Mouse (Mus musculus) spleen, postnatal 4 days (tissue): Measurements from ENCODE around the gene Ptgr1.
A peak's percentile ranks its signal among the peaks of the same experiment; 100 is the strongest.

ENCODE experiments used
- DNase-seq, 2 experiments: peaks; one replicate each; pipeline ENCODE4 v3.0.0; 2022; ENCODE audit warnings: low spot score in 2 of 2

Ptgr1 gene

DNA sequence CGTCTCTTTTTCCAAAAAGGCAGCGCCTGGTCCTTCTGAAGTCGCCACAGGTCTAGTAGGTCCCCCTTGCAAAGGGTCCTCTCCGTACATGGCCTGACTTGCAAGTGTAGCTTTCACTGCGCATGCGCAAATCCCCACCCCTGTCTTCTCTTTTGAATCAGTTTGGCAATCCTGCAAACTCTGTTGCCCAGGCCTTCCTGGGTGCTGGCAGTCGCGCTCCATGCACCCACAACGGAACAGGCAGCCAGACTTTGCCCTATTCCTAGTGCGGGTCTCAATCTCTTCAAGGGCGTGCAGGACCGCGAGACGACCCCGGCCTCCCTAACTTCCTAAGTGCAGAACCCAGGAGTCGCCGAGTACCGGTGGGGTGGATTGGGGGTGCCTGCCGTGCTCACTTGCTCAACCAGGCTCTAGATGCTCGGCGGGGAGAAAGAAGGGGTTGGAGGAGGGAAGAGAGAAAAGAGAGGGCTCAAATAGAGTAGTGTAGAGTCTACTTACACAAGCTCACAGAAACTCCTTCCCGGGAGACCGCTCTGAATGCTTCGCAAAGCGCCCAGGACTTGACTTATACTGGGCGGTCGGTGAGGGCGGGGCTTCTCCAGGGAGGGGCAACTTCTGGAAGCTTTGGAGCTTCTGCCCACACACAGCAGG, at the start of gene Ptgr1:
Gene Ptgr1 (minus strand): TSS at position 580 of the 651 bp plus-strand sequence.
- peak; percentile 83 to 93 for DNase-seq

DNA sequence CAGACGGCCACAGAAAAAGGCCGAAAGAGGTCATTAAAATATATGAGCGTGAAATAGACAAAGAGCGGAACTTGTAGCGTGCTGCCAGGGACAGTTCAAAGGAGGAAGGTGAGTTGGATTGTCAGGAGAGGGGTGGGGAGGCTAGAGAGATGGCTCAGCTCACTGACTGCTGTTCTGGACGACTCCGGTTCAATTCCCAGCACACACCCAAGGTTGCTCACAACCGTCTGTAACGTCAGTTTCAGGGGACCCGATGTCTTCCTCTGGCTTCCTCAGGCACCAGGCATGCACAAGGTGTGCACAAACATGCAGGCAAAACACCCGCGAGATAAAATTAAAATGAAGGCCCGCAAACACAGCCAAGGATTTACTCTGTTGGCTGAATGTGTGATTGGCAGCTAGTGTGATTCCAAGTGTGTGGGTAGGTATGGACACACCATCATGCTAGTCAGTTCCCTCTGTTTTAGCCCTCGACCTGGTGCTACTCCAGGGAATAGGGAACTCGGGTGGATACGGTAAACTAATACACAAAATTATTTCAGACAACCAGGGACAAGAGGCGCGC, 48.9 kb upstream of the Ptgr1 start:
- no peak for DNase-seq

DNA sequence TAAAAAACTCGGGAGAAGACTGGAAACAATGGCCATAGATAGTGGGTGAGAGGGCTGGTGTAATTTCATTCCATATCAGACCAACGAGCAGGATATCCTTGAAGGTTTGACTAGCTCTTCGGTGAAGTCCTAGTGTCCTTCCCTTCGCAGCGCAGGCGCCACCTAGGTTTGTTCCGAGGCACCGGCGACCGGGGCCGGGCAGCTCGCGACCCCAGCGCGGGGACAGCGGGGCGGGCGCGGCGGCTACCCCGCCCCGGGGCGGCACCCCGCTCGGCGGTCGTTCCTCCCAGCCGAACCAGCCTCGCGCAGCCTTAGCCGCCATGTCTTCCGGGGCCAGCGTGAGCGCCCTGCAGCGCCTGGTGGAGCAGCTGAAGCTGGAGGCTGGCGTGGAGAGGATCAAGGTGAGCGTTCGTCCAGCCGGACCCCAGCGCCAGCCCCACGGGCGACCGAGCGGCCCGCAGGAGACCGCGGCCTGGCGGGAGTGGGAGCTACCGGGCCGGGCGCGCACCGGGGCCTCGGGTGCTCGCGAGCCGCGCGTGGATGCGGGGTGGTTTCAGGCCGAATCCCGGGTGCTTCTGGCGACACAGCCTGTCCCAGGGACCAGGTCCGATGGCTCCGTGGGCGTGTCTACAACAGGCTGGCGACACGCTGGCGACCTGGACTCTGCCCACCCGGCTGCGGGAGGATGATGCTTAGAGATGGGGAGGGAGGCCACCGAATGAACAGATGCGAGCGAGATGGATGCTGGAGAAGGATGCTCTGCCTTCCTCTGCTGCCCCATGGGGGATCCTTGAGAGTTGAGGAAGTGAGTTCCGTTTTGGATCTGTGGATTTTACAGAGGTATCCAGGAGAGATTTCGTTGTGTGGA, 48.2 kb upstream of the Ptgr1 start, which contains the start of gene Gng10:
Gene Gng10 (plus strand): TSS at position 171 of the 868 bp plus-strand sequence.
- peak; percentile 61 to 86 for DNase-seq

DNA sequence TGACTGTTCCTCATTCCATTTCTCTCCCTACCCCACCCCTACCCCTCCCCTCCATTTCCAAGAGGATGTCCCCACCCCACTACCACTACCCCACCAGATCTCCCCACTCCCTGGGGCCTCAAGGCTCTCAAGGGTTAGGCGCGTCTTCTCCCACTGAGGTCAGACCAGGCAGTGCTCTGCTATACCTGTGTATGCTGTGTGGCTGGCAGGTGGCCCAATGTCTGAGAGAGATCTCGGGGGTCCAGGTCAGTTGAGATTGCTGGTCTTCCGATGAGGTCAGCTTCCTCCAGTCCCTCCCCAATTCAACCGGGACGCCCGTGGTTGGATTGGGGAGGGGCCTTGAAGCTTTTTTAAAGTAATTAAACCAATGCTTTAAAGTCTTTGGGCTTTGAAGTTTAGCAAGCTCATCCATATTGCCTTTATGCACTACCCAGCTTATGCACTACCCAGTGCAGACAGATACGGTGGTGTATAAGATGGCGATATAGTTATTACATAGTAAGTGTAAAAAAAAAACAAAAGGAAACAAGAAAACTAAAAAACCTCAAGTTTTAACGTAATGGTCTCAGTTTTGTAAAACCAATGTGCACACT, 47.5 kb upstream of the Ptgr1 start:
- no peak for DNase-seq

DNA sequence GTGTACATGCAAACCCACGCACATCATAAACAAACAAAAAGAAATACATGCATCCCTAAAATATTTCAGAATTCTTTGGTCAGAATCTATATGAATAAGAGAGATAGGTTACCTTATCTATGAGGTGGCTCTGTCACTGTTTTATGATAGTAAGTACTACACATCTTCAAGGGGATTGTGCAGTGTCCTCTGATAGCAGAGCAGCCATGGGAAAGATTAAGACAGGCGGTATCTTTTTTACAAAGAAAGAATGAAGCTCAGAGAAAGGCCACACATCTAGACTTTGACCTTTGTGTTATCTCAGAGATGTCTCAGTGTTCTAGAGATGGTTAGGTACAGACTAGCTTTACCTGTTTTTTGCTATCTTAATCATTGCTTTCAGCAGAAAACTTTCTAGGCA, 30.0 kb upstream of the Ptgr1 start:
- DNase-seq = no peak

DNA sequence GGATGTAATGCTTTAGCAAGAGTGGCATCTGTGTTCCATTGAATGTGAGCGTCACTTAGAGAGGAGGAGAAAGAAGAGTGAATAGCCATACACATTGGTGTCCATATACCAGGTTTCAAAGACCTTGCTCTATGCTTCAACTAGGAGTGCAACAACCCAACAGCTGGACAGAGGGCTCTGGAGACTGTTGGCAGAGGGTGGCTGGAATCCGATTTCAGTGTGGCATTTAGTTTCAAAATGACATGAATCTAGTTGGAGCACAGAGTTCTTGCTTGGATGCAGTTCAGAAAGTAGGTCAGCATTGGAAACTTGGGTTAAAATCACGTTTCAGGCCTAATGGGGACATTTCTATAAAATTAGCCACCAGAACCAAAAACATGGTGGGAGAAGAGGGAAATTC, 28.3 kb upstream of the Ptgr1 start:
- no peak for DNase-seq

DNA sequence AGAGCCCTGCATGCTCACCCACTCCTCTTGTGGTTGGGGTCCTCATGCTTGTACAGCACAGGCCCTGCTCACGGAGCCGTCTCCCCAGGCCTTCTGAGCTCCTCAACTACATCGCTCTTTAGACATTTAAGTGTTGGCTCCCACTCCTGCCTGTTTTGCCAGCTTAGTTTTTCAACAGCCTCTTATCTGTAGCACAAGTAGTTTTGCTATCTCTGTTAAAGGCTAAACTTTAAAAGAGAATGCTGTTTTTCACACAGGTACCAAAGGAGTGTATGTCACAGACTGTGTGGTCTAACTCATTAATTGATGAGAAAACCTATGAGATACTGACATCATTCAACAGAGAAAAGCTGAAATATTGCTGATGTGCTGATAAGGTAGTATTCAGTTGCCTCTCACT, 24.5 kb upstream of the Ptgr1 start:
- no peak for DNase-seq

DNA sequence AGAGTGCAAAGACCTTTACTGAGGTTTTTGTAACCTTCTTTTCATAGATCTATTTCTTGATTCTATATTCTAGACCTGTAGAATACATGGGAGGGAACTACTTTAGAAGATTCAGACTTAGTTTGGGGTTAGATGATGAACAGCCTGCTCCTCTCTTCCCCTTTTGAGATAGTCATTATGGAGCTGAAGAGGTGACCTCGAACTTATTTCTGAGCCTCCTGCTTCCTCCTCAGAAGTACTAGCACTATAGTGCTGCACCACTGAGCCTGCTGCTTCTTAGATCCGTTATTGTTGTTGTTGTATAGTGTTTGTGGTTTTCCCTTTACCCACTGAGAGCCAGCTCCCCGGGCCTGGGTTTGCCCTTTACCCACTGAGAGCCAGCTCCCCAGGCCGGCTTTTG, 22.8 kb upstream of the Ptgr1 start:
- no peak for DNase-seq

DNA sequence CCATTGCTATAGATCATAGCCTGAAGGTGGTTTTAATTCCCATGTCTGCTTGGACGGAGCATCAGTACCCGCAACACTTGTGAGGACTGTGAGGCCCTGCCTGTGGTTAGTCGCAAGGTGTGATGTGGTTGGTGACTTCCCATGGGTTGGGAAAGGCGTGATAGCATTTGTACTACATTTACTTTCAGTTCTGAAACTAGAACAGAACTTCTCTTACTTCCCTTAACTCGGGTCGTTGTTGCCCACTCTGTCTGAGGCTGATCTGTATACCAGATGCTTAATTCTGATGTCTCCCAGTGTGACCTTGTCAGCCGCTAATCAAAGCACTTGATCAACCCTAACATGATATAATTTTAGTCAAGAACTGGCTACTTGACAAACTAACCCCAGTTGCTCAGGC, 22.3 kb upstream of the Ptgr1 start:
- DNase-seq = no peak

DNA sequence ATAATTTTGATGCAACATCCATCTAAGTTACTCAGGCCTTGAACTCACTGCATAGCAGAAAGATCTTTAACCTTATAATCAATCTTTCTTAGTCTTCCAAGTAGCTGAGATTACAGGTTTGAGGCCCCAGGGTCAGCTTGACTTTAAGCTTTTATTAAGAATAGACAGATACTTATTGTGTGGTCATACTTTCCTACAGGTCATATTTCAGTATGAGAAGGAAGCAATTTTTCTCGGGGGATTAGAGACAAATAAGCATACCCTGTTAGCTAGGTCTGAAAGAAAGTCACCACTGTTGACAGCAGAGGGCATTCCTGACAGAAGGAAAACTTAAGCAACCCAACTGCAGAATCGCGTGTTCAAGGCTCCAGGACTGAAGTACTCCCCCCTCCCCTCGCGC, 21.1 kb upstream of the Ptgr1 start:
- no peak for DNase-seq

DNA sequence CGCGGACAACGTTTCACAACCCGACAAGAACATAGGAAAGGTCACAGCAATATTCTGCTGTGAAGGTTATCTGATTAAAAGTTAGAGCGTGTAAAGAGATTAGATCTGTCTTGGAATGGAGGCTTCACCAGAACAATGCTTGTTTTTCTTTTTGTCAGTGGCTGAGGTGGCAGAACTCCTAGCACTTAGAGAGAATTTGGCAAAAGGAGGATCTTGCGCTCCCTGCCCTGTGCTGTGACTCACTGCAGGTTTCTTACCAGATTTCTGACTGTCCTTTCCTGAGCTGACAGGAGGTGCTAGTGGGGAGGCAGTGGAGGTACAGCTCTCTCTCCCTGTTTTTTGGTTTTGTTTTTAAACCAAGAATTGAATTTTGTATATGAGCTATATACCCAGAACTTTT, 20.1 kb upstream of the Ptgr1 start:
- DNase-seq = no peak

DNA sequence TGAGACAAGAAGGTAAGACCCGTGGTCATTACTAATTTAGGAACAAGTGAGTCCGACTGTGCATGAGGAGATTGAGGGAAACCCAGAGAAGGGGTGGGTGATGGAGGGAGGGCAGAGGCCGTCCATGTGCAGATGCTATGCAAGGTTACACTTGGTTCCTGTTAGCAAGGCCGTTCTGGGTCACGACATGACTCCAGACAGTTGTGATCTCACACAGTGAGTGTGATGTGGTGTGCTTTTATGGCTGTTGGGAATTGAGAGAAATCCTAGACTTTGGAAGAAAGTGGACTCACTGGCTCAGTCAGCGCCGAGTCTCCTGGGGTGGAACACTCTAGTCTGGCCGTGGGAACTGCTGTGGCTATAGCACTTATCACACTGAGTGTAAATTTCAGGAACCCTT, 19.3 kb upstream of the Ptgr1 start:
- no peak for DNase-seq

DNA sequence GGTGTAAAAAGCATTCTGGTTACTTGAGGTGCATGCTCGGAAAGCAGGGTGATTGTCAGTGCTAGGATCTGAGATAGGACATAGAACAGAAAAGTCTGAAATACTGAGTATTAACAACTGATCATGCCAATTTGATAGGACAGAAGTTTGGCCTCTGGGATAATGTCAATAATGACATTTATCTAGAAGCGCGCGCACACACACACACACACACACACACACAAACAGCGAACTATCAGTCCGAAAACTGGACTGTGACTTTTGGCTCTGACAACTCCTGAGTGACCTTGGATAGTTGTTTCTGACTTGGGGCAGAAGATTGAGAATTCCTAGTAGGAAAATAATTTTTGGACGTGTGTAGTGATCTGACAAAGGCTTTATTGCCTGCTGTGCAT, 16.9 kb upstream of the Ptgr1 start:
- DNase-seq = no peak

DNA sequence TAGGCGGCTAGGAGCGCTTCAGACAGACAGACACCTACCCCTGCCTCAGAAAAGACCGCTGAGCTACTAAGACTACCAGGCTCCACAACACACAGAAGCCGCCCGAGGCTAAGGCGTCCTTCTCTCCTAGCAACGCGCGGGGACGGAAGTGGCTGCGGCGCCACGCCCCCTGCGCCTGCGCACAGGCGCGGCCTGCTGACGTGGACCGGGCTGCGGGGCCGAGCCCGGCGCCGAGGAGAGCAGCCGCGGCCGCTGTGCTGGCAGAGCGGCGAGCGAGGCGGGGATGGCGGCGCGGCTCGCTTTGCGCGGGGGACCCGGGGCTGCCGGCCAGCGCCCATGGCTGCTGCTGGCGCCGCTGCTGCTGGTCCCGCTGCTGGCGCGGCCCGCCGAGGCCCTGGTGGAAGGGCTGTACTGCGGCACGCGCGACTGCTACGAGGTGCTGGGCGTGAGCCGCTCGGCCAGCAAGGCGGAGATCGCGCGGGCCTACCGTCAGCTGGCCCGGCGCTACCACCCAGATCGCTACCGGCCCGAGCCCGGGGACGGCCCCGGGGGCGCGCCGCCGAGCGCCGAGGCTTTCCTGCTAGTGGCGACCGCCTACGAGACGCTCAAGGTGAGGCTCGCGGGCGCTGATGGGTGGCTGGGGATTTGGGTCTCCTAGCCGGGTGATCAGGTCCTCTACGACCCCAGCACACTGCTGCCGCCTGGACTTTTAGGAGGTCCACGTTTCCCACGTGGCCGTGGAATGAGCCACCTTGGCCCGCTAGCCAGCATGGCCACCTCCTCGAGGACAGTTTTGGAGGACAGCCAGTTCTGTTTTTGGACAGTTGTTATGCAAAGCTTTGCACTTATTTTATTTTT, 16.3 kb upstream of the Ptgr1 start, which contains the start of gene Gm20503:
Gene Gm20503 (plus strand): TSS at position 263 of the 858 bp plus-strand sequence.
- peak; percentile 92 to 96 for DNase-seq

DNA sequence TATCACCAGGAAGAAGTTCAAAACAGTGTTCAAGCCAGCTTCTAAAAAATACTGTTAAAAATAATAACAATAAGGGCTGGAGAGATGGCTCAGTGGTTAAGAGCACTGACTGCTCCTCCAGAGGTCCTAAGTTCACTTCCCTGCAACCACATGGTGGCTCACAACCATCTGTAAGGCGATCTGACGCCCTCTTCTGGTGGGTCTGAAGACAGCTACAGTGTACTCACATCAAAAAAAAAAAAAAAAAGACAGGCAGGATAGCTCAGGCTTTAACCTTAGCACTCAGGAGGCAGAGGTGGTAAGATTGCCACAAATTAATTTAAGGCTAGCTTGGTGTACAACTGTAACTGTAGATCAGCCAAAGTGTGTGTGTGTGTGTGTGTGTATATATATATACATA, 13.7 kb upstream of the Ptgr1 start:
- DNase-seq = peak; percentile 55 to 71

DNA sequence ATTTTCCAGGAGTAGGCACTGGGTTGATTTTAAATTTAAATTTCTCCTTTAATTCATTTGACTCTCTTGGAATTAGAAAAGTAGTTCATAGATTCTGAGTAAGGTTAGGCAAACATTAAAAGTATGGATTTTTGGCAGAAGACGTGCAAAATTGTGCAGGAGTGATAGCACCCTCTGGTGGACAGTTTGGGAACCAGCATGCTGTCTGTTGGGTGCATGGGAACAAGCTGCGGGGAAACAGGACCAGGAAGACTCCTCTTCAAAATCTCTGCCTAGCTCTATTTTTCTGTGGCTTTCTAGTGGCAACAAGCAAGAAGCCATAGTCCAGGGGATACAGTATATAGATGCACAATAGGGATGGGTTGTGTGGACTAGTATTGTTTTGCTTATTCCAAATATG, 12.8 kb upstream of the Ptgr1 start:
- DNase-seq = peak; percentile 74 to 86

DNA sequence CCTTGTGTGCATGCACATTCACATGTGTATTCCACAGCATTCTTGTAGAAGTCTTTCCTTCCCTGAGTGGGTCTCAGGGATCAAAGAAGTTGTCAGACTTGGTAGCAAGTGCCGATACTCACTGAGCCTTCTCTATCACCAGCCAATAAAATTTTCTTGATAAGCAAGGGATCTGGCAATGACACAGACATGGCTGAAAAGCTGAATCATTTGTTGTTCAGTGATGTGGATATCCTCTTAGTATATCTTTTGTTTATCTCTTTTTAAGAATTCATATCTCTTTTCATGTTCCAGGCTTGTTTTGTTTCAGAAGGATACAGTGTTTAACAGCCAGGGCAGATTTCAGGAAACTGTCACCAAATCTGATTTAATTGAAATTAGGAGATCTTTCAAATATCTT, 11.8 kb upstream of the Ptgr1 start:
- DNase-seq = no peak

DNA sequence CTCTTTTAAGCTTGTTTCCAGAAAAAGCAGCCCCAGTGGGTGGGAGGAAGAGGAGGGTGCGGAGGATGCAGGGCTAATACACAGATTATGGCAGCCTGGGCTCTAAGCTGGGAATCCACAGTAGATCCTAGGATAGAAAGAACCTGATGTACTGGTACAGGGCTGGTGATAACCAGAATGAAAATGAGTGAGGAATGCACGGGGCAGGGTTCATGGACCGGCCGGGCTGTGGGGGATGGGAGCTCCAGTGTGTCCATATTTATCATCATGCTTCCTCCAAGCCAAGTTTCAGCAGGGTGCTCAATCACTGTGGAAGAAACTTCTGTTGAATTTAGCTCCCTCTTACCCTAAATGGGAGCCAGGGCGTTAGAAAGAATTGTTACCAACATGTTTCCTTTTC, 10.2 kb upstream of the Ptgr1 start:
- no peak for DNase-seq

DNA sequence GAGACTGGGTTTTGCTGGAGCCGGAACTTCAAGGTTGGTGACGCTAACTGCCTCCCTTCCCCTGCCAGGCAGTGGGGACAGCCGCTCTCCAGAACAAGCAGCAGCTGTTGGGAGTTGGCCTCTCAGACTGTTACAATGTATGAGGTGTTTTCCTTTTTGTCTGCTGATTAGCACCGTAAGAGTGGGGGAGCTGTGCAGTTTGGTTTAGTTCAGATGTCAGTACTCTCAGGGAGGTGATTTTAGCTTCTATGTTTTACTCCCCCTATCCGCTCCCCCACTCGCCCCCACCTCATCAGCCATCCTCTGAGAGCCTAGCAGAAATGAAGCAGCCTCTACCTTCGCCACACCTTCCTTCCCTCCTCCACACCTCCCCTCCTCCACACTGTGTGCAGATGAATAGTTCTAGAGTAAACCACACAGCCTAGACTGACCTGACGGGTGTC, 8.4 kb upstream of the Ptgr1 start:
- DNase-seq = no peak

DNA sequence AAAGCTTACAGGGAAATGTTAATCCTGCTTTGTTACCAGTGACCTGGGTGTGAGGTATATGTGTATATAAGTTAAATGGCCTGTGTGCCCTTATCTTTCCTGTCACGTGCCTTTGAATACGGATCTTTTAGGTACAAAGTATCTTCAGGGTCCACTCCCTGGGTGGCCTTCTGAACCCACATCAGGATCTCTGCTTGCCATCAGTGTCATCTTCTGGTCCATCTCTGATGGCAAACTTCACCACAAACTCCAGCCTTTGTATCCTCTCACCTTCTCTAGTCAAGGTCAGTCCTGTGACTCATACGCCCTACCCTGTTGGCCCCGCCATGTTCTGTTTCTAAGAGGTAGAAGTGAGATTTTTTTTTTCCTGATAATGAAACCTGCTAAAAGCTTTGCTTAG, 7.8 kb upstream of the Ptgr1 start, which contains the start of gene Dnajc25:
Gene Dnajc25 (plus strand): TSS at position 301 of the 400 bp plus-strand sequence.
- no peak for DNase-seq

DNA sequence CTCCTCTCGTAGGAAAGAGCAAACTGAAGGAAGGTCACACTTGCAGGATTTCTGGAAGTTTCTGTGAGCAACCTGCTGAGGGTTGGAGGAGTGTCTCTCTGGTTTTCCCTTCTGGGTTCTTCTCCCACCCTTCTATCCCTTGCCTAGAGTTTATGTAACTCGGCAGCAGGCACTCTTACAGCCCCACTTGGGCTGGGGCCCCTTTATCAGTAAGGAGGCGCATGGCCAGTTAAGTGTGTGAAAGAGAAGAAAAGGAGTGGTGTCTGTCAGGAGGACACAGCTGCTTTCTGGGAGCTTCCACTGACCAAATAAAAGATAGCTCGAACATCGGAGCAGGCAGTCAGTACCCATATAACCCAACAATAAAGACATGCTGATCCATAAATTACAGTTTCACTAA, 5.3 kb upstream of the Ptgr1 start:
- DNase-seq = no peak
